ENCODE assay signal across 16 mouse cellular contexts in the genomic region with DNA sequence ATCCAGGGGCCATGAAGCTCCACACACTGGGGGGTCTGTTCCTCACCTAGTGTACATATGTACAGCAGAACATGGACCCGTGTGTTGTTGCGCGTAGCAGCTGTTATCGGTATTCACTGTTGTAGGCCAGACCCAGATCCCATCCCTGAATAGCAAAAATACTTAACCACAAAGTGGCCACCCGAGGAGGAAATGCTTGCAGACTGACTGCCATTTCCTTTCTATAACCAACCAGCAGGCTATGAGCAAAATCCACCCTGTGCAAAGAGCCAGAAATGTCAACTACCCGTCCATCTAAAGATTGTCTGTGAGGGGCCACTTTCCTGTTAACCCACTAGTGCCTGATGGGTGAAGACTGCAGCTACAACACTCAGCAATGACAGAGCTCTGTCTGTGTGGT.
"Had no signal": no experiment of that assay in that cellular context is flagged by ENCODE, and none has a peak within 500 bp of the region (broad histone marks: within the 10 kb centered on the region; RNA-seq: fewer than 3 reads in every experiment).

No protein-coding gene starts in this region.

- H3K27ac ChIP-seq: midbrain, embryonic 13.5 days; midbrain, embryonic 15.5 days; neural tube, embryonic 12.5 days had no signal

- DNase-seq: lung, adult 18-20 months; lung, embryonic 14.5 days; lung, postnatal 10 days; lung, postnatal 4 days; retina, postnatal 1 day; right cerebral cortex, adult 18-20 months; right cerebral cortex, postnatal 25 days; right cerebral cortex, postnatal 4 days; spleen, adult 18-20 months; thymus, adult 18-20 months; thymus, postnatal 14 days; thymus, postnatal 36 days had no signal

- H3K36me3 ChIP-seq: midbrain, embryonic 13.5 days; midbrain, embryonic 15.5 days; neural tube, embryonic 12.5 days had no signal

- H3K4me2 ChIP-seq: lung, embryonic 14.5 days; midbrain, embryonic 11.5 days; midbrain, embryonic 13.5 days; midbrain, embryonic 15.5 days; neural tube, embryonic 12.5 days had no signal

- H3K9me3 ChIP-seq: midbrain, embryonic 13.5 days; midbrain, embryonic 15.5 days; neural tube, embryonic 12.5 days had no signal

- H3K27me3 ChIP-seq: midbrain, embryonic 15.5 days; neural tube, embryonic 12.5 days had no signal

- H3K9ac ChIP-seq: lung, embryonic 14.5 days; midbrain, embryonic 13.5 days; midbrain, embryonic 15.5 days; neural tube, embryonic 12.5 days had no signal

- H3K4me1 ChIP-seq: midbrain, embryonic 13.5 days; midbrain, embryonic 15.5 days; neural tube, embryonic 12.5 days had no signal

- ATAC-seq: midbrain, embryonic 13.5 days; midbrain, embryonic 15.5 days had no signal

- H3K4me3 ChIP-seq: midbrain, embryonic 13.5 days; midbrain, embryonic 15.5 days; neural tube, embryonic 12.5 days had no signal
